Mouse (Mus musculus) CD4-positive helper T cell, adult 2 months (primary cell): Measurements from ENCODE around the gene Dpysl5.

Experiments used
- DNase-seq: peaks from one replicate; pipeline ENCODE4 v3.0.0-alpha.2; 2012; ENCODE audit warnings: low read depth, missing footprints, low spot score

The Dpysl5 gene

DNA sequence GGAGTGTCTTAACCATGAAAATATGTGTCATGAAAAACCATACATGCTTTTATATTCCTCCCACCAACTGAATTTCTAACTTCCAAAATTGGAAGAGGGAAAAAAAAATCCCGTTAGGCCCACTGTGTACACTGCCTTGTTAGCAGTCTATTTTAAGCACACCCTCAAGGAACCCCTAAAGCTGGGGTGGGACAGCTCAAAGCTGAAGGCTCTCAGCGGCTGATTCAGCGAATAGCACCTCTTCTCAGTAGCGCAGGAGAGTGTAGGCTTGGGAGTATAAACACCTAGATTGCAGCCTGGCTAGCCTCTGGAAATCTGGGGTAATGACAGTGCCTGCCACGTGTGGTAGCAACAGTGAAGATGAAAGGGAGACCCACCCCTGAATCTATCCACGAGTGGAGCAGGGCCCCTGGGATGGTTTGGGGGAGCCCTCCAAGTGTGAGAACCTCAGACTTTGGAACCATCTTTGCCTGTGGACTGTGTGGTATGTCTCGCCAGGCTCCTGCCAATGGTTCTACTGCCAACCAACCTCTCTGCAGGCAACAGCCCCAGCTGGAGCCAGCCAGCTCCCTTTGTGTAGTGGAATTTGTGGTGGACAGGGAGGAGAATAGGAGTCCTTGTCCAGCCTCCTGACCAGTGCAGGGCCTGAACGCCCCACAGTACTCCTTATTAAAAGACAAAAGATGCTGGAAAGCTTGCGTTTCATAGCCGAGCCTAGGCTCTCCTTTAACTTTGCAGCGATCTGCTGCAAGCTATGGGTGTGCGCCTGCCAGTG lies 54.4 kb downstream of the Dpysl5 start:
- no peak for DNase-seq

DNA sequence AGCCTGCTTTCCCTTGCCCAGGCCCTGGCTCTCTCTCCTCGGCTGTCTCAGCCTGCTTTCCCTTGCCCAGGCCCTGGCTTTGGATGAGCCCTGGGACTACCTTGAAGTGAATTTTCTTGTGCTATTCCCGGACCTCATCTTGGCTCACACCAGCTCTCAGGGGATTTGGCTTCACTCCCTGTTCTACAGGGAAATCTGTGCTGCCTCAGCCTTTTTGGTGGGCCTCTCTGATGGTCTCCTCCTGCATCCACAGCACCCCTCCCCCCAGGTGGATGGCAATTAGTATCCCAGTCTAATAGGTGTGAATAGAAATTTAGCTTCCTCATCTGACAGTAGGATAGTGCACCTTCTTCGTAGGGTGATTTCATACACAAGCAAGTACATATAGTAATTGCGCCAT lies 56.7 kb downstream of the Dpysl5 start:
- DNase-seq, result no peak

DNA sequence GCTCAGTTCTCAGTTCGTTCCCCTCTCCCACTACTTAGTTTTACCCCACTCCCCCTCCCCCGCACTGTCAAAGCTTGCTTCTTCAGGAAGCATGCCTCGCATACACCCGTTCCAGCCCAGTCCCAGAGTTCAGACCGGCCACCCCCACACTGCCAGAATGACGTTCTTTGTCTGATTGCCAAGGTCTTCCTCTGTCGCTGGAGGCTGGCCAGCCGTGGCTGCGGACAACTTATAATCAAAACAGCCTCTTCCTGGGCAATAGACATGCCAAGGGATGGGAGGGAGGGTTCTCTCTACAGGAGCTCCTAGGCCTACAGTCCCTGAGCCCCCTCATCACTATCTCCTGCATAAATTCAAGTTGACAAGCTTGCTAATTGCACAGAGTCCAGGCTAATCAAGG lies 57.2 kb downstream of the Dpysl5 start:
- no peak for DNase-seq

DNA sequence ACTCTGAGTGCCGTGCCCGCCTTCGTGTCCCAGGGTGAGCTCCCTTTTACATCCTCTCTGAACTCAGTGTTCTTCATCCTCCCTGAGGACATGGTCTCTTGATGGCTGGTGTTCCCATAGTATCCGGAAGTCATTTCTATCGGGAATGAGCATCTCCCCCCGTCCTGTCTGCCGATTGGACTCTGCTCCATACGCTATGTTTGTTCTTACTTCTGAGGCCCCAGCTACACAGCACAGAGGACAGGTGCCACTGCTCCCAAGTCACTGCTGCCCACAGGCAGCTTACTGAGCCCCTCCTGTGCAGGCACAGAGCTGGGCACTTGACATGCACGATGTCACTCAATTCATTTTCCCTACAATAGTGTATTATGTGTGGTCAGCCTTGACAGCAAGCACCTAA lies 57.7 kb downstream of the Dpysl5 start:
- no peak for DNase-seq

DNA sequence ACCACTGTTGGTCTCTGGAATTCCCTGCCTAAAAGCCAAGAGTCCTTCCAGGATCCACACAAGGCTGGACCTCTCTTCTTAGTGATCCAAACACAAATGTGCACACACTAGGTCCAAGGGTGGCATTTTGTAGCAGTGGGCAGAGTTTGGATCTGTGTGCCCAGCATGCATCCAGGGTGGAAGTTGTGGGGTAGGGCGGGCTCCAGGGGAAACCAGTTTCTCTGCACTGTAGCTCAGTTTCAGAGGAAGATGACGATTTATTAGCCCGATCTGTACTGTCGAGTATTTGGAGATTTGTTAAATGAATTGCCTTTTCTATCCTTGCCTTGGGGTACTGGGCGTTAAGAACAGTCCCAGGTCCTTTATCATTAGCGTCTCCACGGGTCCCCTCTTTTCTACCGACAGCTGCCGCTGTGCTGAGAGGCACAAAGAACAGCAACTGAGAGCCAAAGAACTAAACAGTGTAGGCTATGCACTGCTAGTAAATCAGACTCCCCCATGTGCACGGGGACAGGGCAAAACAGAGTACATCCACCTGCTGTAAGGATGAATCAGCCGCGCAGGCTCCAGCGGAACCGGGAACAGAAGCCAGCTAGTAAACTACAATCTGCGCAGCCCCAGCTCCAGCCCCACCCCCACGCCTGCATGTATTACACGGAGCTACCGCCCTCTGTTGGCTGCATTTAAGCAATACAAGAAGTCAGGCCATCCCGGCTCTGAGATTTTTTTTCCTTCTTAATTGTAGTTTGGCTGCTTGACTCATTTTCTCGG lies 63.4 kb downstream of the Dpysl5 start:
- DNase-seq, result peak; percentile 58

DNA sequence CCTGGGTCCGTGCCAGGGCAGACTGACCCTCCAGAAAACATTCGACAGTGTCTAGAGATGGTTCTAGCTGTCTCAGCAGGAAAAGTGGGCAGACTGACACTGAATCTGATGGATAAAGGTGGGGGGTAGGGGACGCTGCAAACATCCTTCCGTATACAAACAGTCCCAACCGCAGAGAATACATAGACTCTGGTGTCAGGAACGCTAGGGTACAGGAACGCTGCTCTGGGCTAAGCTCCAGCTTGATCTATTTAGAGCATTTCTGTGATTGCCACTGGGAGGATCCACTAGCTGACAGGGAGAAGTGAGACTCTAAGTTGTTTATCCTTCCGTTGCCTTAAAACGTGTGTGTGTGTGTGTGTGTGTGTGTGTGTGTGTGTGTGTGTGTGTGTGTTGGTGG lies 69.3 kb downstream of the Dpysl5 start:
- DNase-seq, result no peak

DNA sequence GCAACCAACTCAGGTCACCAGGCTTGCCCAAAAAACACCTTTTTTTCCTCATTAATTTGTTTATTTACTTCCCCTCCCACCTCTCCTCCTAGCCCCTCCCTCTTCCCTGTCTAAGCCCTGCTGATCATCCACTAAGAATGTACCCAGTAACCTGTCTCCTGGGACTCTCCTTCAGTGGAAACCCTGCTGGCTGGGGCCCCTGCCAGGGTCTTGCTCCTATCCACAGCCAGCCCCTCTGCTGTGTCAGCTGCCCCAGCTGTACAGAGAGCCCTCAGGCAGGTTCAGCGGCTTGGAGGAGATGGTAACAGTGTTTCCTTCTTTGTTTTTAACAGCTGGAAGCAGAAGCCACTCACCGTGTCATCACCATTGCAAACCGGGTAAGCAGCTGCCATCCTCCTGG lies 69.8 kb downstream of the Dpysl5 start:
- DNase-seq, result no peak

DNA sequence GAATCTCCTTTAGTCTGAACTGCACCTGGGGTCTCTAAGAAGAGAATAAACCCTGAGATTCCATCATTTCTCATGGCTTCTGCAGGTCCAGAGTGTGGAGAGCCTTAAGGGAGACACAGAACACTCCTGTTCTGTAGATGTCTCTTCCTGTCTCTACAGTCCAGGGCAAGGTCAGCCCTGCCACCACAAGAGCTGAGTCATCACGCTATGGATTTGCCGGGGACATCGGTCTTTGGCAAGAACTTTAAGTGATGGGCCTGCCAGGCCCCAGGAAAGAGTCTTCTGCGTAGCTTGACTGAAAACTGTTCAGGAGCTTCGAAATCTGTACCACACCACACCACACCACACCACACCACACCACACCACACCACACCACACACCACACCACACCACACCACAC lies 76.0 kb downstream of the Dpysl5 start:
- no peak for DNase-seq

DNA sequence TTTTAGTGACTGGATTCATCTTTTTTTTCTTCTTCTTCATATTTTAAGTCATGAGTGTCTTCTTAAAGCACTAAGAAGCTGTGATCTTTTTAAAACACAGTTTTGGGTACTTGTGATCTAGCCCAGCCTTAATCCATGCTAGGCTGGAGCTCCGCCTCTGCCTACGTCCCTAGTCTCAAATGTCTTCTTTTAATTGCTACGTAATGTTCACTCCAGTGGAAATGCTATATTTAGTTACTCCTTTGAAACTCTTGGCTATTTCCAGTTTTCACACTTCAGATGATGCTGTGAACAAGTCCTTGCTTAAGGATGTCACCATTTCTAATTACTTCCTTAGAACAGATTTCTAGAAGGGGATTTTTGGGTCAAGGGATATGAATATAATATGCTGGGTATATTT lies 78.7 kb downstream of the Dpysl5 start:
- DNase-seq, result no peak

DNA sequence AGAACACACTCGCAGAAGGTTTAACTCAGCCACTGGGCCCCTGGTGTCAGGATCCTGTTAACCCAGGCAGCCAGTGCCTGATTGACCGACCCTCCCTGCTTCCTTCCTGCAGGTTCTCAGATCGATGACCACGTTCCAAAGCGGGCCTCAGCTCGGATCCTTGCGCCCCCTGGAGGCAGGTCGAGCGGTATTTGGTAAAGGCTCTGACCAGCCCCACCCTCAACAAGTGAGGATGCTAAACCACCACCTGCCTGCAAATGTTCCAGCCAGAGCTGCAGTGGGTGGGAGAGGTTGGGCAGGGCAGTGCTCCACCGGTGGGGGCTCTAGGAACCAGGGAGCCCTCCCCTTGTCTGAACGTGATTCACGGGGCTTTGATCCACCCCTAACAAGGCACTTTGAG lies 84.8 kb downstream of the Dpysl5 start:
- peak; percentile 60 for DNase-seq

DNA sequence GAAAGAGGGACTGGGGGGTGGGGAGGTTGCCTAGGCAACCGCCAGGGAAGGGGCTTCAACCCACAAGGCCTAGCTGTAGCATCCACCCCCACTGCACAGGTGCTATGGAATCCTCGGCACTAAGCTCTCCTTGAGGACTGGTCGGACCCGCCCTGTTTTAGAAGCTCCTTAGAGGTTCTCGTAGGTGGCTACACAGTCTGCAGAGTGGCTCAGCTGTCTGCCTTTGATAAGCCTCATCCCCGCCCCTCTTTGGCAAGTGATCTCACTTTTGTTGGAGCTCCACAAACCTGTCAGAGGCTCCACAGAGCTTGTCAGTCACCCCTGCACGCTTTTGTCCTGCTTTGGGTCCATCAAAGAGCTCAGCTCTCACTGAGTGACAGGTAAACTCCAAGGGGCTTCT lies 86.1 kb downstream of the Dpysl5 start:
- no peak for DNase-seq

DNA sequence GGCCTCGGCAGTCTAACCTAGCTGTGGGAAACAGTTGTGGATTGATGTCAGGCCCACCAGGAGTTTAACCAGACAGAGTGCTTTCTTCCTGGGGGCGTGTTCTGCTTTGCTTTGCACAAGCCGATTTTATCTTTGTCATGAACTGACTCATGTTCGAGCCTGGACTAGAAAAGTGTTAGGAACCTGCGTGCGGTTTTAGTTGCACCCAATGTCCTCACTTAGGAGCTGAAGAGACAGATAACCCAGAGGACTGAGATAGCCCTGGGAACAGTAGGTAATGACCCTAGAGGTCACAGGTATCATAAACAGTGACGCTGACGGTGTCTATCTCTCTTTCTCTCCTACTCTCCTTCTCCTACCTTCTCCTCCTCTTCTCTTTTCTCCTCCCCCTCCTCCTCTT lies 86.6 kb downstream of the Dpysl5 start:
- DNase-seq, result peak; percentile 16

DNA sequence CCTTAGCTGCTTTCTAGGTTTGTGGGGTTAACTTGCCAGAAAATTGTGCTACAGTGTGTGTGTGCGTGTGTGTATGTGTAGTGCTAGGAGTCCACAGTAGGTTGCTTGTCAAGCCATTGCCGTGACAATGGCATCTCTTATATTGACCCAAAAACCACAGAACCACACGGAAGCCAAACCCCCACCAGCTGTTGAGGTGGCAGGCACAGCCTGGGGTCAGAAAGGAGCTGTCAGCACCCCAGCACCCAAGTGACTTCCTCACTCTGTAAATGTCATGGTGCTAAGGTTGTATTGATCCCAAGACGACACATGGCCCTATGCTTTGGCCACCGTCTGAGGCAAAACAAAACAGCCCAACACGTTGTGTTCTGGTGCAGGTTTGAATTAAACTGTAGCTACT lies 87.6 kb downstream of the Dpysl5 start:
- no peak for DNase-seq

DNA sequence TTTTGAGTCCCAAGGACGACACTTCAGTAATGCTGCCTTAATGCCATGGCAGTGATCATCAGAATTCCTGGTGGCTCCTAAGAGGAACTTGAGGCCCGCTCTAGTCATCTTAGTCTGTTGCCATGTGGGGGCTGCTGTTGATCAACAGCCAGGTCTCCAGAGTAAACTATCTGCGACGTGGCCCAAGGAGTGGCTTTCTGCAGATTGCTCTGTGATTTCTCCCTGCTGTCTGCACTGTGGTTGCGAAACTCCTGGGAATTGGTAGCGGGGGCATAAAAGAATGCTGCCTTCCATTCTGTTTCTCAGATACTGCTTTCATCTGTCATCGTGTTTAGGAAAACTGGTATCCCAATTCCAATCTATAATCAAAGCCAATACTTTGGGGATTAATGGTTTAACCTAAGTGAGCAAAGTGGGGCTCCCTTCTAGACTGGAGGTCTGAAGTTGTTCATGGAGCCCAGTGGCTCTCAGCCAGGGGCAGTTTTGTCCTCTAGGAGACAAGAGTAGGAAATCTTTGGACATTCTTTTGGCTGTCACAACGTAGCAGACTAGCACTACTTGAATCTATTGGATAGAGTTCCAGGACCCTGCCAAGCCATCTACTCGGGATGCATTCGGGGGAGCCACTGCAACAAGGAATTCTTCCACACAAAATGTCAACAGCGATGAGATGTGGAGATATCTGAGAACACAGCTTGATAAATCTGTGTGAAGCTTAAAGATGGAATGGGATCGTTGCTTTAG lies 91.5 kb downstream of the Dpysl5 start:
- no peak for DNase-seq

DNA sequence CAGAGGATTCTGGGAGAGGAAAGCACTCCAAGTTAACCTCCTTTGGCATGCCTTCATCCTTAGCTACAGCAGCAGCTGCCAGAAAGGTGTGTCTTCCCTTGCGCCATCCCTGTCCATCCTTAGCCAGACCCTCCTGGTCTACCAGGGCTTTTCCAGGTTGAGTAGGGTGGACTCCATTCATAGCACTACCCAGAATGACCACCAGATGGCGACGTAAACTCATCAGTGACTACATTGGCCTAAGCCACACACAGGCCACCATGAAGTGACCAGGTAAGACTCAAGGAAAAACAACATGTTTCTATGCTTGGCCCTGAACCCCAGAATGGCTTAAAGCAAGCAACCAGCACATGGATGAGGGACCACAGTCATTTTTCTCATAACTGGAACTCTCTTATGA lies 94.7 kb downstream of the Dpysl5 start:
- peak; percentile 69 for DNase-seq

DNA sequence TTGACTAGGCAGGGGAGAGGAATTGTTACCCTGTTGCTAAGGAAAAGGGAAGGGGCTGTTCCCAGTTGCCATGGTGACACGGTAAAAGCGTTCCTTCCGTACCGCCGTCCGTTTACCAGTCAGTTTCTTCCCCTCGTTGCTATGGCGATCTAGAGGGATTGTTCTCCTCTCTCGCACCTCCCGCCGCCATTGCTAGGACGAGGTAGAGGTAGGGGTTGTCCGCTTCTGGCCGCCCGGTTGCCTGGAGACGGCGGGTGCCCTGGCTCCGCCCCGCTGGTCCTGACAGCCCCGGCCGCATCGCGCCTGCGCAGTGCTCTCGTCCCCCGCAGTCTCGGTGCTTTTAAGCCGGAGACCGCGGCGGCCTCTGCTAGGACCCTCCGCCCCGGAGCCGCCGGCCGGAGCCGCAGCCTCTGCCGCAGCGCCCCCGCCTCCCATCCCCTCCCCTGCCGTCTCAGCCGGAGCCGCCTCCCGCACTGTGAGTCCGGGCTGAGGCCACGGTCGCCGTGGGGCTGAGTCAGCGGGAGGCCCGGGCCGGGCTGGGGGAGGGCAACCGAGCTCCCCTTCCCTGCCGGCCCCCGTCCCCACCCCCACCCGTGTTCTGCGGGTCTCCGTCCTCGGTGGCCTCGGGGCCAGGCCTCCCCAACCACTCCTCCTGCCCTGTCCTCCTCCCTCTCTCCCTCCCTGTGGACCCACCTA lies 103.2 kb downstream of the Dpysl5 start, which contains the start of gene Mapre3:
Gene Mapre3 (plus strand): TSS at position 218 of the 696 bp plus-strand sequence.
- peak; percentile 87 for DNase-seq

DNA sequence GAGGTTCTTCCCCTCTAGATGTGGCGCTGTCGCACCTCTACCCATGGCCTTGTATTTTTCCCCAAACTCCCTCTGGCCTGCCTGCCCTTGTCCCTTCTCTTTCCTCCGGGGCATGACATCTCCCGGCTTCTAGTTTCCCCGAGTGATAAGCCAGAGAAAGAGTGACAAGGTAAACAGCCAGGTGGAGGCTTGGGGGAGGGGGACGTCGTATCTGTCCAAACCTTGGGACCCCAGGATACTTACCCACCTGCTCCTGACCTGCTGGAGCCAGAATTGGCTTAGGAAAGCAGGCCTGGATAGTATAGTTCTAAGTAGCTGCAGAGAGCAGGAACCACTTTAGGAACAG lies 103.7 kb downstream of the Dpysl5 start:
- DNase-seq, result no peak

DNA sequence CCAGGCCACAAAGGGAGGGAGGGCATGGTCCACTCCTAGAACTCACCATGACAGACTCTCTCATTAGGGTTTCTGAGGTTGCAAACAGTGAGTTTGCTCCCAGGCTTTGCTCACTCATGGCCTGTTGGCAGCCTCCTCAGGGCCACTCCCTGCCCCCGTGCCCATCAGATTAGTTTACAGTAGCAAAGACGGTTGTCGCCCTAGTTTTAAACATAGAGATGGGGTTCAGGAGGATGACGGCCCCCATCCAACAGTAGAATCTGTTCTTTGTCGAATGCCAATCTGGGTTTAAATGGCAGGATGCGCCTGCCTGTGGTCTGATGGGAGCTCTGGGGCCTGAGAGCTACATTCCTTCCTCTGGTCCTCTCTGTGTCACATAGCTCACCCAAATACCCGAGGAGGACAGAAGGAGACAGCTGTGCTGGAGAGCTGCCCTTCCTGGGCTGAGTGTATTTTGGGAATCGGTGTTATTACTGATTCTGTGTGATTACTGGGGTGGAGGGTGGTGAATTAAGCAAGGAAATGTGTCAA lies 105.0 kb downstream of the Dpysl5 start:
- no peak for DNase-seq

DNA sequence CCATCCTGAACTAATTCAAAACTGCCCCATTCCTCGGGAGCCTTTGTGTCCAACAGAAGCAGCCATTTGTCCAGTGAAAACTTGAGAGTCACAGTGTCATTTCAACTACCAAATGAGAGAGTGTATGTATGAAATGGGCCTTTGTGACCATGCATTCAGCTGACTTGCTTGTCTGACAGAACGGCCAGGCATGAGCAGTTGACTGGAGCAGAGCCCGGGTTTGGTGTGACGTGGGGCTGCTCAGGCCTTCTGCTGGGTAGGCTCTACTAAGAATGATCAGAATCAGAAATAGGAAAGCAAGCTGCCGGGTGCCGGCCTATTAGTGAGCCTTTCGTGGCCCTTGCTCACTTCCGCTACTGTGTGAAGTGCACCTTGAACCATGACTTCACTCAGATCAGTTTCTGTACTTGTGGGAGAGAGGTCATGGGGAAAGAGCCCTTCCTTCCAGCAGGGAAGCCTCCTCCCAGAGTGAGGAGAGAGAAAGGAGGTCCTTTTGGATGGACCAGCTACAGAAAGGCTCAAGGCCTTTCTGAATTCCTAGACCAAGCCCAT lies 107.5 kb downstream of the Dpysl5 start:
- DNase-seq, result no peak

DNA sequence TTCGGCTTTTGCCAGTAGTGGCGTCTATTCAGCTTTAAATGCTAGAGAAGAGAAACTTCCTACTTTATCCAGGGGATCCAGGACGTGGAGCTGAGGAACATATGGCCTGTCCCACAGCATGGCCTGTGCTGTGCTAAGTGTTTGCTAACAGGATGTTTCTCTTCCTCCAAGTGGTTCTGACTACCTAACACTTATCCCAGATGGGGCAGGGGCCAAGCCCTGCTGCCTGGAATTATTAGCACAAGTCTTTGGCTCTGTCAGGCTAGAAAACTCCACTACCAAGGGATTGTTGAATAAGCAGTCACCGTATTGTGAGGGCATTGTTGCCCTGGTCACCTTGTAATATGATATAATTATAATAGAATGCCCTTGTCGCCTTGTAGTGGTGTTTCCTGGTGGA lies 111.3 kb downstream of the Dpysl5 start:
- no peak for DNase-seq

DNA sequence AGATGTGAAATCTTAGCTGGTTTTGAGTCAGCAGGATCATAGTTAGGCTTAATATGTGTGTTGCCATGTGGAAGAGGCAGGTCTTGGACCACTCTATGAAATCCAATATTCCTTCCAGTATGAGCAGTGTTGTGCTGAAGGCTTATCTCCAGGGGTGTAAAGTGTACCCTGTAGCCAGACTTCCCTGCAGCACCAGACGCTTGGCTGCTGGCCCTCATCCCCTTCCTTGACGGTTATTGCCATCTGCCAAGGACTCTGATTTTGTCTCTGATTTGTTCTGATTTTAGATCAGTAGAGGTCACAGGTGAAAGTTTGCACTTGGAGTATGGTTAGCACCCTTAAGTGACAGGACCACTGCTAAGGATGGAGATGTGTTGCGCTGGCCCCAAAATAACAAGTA lies 111.7 kb downstream of the Dpysl5 start:
- no peak for DNase-seq
